Mouse (Mus musculus): Measurements from ENCODE around the gene Cep131. TPM values are rescaled to one million over a fixed set of nuclear protein-coding genes. Genes with fewer than 3 reads are reported as not detected.

The Cep131 gene
- total RNA-seq, 2 experiments from 2014 or later: 37.1 to 38.2 TPM

DNA sequence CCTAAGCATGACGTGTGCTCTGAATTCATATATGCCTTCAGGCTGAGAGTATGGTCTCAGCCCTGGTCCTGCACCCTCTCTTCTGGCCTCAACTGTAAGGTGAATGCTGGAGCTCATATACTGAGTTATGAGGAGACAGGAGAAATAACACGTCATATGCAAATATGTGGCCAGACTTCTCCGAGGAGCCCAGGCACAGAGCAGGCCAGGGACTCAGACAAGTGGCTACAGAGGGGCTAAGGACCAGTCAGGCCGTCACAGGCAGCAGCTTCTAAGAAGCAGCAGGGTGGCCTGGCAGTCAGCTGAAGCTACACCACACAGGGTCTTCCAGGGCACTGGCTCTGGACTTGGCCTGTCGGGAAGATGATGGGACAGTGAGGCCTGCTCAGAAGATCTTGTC lies 23.3 kb downstream of the Cep131 start:
- intact Hi-C loops (cut with DNase I): no loop called here
- DNase-seq (ENCODE audit: extremely low spot score in 1 of 2, low spot score in 2 of 2): no peak

DNA sequence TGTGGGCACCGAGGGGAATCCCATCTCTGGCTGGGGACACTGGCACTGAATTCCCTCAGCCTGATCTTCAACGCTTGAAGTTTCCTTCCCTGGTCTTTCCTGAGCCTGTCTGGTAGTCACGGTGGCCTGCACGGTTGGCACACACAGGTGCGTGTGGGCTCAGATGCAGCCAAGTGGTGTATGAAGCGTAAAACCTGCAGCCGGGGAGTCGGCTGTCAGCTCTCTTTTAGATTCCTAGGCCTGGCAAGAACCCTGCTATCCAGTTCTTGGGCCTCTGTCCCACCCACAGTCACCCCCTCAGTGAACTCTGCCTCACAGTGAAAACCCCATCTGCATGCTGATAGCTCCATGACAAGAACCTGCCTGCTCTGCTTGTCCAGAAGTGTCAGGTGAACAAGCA lies 26.0 kb downstream of the Cep131 start:
- intact Hi-C loops (cut with DNase I): no loop called here
- no peak for DNase-seq (ENCODE audit: extremely low spot score in 1 of 2, low spot score in 2 of 2)

DNA sequence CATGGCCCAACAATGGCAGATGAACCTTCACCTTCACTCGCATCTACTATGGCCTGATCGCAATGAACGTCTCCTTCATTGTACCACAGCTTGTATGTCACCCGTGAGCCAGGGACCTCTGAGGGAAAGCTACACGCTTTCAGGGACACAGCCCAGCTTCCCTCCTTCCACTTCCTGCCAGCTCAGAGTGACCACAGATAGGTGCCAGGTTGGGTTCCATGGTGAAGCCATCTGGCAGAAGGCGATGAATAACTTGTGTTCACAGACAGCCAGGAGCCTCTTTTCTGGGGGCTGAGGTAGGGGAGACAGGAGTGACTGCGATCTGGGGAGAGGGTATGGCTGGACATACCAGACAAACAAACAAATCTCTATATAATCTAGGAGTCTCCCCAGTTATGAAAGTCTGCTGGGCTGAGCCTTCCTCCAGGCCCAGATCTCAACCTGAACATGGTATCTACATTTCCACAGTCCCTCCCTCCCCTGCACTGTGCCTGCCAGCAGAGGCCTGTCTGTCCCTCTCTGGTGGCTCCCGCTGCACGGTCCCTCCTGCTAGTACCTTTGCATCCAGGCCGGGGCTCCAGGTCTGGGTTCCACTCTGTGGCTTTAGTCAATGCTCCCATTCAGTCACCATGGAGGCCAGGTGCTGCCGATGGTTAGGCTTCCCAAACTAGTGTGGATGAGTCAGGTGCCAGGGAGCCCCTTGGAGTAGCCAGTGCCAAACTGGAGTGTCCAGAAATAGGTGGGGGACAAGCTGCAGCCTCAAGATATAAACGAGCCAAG lies 30.5 kb downstream of the Cep131 start:
- intact Hi-C loops (cut with DNase I): no loop called here
- DNase-seq (ENCODE audit: extremely low spot score in 1 of 2, low spot score in 2 of 2): no peak

DNA sequence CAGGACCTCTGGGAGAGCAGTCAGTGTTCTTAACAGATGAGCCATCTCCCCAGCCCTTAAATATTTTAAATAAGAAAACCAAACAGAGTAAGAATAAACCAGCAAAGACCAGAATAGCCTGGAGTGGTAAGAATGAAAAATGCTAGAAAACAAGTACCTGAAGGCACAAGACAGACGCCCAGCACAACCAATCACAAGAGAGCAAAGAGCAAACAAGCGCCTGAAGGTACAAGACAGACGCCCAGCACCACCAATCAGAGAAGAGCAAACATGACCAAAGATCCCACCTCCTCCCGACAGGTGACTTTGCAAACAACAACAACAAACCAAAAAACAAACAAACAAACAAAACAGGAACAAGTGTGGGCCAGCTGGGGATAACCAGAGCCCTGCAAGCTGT lies 32.8 kb downstream of the Cep131 start:
- intact Hi-C loops (cut with DNase I): no loop called here
- DNase-seq (ENCODE audit: extremely low spot score in 1 of 2, low spot score in 2 of 2): no peak

DNA sequence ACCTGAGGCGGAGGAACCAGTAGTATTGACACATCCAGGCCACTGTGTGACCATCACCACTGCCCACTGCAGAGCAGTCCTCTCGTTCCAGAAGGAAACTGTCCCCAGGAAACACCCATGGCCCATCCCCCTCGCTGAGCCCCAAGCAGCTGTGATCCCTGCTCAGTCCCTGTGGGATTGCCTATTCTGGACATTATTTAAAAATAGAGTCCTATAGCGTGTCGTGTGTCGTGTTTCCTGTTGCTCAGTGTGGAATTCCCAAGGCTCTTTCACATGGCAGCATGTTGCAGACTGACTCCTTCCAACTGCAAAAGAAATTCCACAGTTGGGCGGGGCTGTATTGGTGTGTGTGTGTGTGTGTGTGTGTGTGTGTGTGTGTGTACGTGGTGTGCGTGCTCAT lies 34.4 kb downstream of the Cep131 start:
- DNase-seq (ENCODE audit: extremely low spot score in 1 of 2, low spot score in 2 of 2): peak in 1 of 2 experiments; percentile 72
- intact Hi-C loops (cut with DNase I): no loop called here

DNA sequence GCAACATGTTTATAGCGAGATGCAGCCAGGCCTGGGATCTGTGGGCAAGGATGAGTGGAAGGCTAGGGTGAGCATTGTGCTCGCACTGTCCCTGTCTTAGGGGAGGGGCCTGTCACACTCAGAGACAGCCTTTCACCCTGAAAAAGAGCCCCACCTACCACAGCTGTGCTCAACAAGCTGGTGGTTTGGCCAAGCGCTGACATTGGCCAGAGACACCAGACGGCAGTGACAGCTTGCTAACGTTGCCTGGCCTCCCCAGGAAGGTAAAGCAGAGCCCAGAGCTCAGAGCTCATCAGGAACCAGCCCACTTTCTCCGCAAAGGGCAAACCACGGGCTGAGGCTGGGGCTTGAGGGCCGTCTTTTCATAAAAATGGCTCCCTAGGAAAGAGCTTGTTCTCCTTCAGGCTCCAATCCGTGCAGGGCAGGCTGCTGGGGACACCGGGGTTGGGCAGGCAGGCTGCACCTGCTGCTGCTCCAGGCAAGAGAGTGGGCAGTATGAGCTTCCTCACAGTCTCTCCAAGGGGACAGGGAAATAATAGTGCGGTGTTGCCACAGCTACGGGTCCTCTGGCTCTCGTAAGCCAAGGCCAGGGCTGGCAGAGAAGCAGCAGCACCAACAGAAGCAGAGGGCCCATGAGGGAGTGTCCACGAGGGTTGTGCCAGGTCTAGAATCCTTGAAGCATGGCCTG lies 35.4 kb downstream of the Cep131 start:
- DNase-seq (ENCODE audit: extremely low spot score in 1 of 2, low spot score in 2 of 2): no peak
- intact Hi-C loops (cut with DNase I): no loop called here

DNA sequence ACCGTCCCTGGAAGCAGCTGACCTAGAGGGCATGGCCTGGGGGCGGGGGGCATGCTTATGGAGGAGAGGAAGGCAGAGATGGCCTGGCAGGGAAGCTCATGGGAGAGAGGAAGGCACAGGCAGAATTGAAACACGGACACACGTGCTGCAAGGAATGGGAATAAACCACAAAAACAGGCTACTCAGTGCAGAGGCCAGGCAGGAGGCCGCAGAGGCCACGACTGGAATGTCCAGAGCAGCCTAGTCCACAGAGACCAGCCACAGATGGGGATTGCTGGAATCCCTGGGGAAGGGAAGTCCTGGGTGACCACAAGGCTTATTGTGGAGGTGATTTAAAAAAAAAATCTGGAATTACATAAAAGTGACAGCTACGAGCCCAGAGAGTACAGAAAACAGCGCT lies 37.6 kb downstream of the Cep131 start:
- no peak for DNase-seq (ENCODE audit: extremely low spot score in 1 of 2, low spot score in 2 of 2)
- intact Hi-C loops (cut with DNase I): no loop called here

DNA sequence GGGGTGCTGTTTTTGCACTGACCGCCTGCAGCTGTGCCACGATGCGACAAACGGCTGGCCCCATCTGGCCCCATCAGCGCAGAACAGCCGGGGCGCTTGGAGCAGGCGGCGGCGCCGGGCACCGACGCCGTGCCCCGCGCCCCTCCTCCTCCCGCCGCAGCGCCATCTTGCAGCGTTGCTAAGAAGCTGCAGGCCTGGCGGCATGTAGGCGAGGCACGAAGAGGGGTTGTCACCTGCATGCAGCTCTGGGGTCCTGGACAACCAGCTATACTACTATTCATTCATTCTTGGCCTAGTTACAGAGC lies 38.4 kb downstream of the Cep131 start:
- DNase-seq (ENCODE audit: extremely low spot score in 1 of 2, low spot score in 2 of 2): peak; percentile 46 to 83
- intact Hi-C loops (cut with DNase I): no loop called here

DNA sequence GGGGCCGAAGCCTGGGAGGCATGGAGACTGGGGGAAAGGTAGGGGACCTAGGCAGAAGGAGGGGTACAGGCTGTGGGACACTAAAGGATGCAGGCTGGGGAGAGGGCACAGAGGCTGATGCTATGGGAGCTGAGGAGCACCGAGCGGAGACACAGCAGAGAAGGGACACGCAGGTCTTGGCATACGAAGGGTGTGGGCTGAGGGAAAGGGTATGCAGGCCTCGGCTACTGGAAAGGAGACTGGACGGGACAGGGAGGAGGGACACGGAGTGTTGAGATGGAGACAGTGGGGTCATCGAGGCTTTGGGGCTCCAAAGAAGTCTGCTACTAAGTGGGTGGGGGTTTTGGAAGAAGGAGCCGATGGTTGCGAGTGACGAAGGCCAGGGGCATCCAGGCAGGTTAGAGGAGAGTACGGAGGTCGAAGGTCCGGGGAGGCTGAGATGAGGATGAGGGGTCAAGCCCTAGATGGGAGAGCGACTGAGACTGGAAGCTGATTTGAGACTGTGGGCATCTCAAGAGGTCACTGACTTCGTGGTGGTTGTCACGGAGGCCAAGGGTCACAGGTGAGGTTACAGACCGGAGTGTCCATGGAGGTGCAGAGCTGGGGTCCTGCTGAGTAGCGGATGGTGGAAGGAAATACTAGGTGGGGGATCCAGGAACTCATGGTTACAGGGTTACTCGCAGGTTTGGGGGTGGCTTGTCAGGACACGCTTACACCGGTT lies 38.9 kb downstream of the Cep131 start:
- DNase-seq (ENCODE audit: extremely low spot score in 1 of 2, low spot score in 2 of 2): no peak
- intact Hi-C loops (cut with DNase I): no loop called here

DNA sequence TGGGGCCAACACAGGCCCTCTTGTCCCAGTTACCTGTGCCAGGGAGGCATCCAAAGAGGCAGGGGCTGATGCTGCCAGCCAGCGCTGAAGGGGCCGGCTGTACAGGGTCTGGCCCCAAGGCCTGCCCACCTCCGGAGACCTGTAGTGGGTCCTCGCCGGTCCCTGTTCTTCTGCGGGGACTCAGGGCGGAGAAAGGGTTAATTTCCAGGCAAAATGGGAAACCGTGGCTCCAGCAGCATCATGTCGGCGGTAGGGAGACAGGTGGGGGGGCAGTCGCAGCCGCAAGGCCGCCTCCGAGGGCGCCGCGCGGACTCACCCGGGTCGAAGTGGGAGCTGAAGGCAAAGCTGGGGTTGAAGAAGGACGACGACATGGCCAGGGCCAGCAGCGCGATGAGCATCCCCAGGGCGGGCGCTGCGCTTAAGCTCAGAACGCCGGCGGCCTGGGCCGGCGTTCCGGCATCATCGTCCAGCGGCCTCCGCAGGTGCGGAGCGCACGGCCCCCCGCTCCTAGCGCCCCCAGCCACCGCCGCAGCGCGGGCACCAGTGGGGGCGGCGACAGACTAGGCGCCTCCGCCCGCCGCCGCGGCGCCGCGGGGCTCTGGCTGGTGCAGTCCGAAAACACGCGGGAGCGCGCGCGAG lies 40.0 kb downstream of the Cep131 start, which contains the start of gene Aatk:
TSS of gene Aatk (minus strand) at position 615 of the 639 bp plus-strand sequence.
- no peak for DNase-seq (ENCODE audit: extremely low spot score in 1 of 2, low spot score in 2 of 2)
- intact Hi-C loops (cut with DNase I): no loop called here

DNA sequence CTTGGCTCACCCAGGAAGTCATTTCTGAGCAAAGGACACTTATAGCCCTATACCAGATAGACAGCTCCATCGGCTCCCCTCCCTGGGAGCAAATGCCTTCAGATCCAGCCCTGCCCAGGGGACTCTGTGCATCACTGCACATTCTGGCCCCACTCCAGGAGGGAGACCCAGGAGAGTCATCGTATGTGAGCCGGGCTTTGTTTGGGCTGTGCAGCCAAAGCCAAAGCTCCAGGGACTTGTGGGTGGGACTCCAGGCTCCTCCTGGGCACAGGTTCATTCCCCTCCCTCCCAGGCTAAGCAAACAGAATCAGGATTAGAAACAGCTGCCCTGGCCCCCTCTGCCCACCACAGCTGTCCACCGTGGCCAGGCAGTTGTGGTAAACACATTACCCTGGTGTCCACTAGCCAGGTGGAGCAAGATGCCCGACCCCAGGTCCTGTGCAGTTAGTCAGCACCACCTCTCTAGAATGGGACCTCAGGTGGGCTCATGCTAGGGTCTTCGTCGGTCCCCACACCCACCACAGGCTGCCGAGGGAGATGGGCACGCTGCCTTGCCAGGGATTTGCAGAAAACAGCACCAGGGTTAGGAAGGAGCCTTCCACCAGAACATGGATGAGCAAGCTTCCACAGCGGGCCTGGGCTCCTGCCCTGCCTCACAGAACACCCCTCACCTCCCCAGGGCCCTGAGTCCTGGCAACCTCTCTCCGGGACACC lies 40.6 kb downstream of the Cep131 start:
- intact Hi-C loops (cut with DNase I): no loop called here
- peak in 1 of 2 experiments; percentile 79 for DNase-seq (ENCODE audit: extremely low spot score in 1 of 2, low spot score in 2 of 2)

DNA sequence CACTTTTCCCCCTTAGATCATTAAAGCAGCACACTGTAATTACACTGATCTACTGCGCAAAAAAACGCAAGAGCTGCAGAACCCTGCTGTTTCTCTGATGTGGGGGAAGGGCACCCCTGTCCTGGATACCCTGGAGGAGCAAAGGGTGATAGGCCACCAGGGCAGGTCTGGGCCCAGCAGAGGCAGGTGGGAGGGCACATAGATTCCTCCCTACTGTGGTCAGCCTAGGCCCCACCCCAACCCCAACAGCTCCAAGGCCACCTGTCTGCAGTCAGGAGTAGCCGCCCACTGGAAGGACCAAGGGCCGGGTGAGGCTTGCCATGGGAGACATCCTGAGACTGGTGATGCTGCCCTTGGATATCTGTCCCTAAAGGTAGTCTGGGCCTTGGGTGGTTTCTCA lies 41.3 kb downstream of the Cep131 start:
- intact Hi-C loops (cut with DNase I): no loop called here
- DNase-seq (ENCODE audit: extremely low spot score in 1 of 2, low spot score in 2 of 2): no peak

DNA sequence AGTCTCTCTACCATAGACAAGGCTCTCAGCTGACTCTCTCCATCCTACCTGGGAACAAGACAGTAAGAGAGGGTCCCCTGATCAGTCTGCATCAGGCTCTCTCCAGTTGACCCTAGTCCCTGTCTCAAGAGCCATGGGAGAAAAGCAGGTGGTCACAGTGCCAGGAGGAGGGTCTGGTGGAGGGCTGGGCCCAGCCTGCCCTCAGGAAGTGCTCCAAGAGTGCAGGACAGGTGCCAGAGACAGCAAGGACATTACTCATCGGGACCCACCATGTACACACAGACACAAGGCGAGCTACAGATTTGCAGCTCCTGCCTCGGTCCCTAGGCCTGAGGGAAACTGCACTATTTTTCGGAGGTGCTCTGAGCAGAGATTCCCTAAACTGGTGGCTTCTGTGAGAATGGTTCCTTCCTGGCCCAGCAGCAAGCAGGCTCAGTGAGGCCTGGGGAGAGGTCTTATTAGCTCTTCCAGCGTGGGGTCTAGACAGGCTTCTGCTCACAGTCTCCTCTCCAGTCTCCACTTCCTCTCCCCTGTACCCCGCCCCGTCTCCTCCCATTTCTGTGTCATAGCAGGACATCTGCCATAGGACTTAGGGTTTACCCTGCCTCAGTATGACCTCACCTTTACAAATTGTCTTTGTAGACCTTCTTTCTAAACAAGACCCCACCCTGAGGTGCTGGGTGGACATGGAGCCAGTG lies 44.3 kb downstream of the Cep131 start:
- intact Hi-C loops (cut with DNase I): no loop called here
- no peak for DNase-seq (ENCODE audit: extremely low spot score in 1 of 2, low spot score in 2 of 2)

DNA sequence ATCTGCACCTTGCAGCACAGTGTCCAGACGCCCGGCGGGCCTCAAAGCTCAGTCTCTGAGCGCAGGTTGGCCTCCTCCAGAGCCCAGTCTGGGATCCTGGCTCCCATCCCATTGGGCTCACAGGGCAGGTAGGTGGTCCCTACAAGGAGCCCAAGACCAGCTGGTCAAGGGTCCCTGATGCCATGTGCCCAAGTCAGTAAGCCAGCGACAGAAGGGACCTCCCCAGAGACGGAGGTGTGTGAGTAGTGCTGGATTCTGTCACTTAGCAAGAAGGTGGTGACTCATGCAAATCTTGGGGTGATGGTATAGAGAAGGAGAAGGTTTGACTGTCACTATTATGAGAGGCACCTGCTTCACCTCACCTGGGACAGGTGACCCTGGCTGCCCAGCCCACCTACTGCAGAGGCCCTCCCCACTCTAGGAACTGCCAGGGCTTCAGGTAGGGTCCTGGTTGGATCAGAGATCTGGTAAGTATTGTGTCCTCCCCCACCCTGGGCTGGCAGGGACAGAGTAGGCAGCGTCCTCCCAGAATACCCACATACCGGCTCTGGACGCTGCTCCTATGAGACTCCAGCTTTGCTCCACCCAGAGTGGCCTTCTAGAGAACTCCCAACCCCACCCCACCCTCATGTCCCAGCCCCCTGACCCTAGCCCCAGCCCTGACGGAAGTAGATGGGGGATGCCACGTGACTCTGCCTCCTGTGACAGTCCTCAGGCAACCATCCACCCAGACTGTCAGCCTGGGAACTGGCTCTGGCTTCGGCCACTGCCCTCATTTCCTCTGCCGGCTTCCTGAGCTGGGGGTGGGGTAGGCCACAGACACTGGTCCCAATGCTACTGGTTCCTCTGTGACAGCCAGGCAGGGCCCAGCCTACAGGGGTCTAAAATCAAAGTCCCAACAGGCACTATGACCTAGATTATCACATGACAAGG lies 45.2 kb downstream of the Cep131 start:
- intact Hi-C loops (cut with DNase I): no loop called here
- DNase-seq (ENCODE audit: extremely low spot score in 1 of 2, low spot score in 2 of 2): peak; percentile 56 to 89

DNA sequence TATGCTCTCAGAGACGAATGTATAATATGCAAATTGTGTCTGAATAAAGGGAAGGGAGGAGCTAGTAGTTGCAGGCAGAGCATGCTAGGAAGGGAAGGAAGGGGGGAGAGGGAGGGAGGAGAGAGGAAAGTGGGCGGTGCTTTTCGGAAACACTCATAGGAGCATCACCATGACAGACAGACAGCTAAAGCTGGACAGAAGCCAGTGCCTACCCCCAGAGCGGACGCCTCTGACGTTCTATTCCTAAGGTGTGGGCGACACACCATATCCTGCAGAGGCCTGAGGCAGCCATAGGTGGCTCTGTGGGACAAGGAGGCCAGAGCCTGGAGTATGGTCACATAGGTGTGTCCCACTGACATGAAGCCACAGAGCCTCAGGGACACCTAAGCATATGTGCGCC lies 46.2 kb downstream of the Cep131 start:
- intact Hi-C loops (cut with DNase I): no loop called here
- DNase-seq (ENCODE audit: extremely low spot score in 1 of 2, low spot score in 2 of 2): peak; percentile 57 to 65

DNA sequence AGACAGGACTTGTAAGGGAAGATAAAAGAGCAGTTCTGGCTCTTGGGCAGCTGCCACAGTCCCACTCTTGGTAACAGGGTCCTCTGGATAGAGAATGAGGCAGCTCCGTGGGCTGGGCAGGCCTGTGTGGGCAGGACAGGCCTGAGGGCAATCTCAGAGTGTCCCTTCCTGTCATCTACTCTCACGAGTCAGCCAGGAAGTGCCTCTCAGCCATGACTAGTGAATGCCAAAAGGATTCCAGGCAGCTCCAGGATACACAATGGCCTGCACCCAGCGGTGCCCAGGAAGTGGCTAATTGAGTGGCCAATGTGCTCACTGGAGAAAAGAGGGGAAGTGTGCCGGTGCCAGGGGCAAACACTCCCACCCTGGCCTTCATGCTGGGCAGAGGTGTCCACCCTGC lies 47.0 kb downstream of the Cep131 start:
- intact Hi-C loops (cut with DNase I): no loop called here
- peak in 1 of 2 experiments; percentile 27 for DNase-seq (ENCODE audit: extremely low spot score in 1 of 2, low spot score in 2 of 2)

DNA sequence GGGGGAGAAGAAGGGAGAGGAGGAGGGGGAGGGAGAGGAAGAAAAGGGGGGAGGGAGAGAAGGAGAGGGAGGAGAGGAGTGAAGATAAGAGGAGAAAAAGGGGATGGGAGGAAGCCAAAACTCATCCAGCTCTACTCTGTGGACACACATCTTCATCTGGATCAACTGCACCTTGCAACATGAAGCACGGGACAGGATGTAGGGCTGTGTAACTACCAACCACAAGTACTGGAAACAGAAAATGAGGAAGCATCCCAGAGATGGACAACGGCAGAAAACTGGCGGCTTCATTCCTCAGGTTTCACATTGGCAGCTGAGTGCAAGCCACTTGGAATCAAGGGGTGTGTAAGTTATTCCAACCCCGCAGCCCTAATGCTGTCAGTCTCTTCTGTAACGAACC lies 51.9 kb downstream of the Cep131 start:
- DNase-seq (ENCODE audit: extremely low spot score in 1 of 2, low spot score in 2 of 2): no peak
- intact Hi-C loops (cut with DNase I): no loop called here

Measured in left cerebral cortex, postnatal 10 days (tissue).